Mouse (Mus musculus) adrenal gland, postnatal 10 days (tissue): ENCODE measurements around the gene Strn4. TPM values are rescaled to one million over a fixed set of nuclear protein-coding genes. Genes with fewer than 3 reads are reported as not detected.

Experiments
- DNase-seq: peaks from one replicate; pipeline ENCODE4 v3.0.0; 2021; ENCODE audit warnings: mixed read lengths
- total RNA-seq, 2 experiments: library from RNA; stranded (reverse); gene quantifications; 2 replicates each; pipeline ENCODE4 v1.2.3; 2021

The Strn4 gene
- total RNA-seq, 2 experiments from 2014 or later, result 63.8 to 72.8 TPM

GRCm38 (mm10) chr7:16841561-16842560 lies 26.2 kb downstream of the Strn4 start:
- DNase-seq, result no peak

DNA sequence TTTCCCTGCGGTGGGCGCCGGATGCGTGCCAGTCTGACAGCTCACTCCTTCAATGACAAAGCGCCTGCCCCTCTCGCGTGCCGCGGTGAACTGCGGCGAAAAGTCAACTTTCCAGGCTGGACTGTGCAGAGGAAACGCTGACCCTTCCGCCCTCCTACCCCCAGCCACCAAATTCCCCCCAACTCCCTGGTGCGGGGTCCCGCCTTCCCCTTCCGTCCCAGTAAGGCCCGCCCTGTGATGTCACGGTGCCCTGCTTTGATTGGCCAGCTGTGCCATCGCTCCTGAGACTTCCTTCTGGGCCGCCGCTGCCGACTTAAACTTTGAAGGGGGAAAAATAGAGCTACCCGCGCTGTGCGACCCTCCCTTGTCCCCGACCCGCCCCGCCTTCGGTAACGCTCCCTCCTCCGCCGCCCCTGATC lies 27.0 kb downstream of the Strn4 start, which contains the start of gene Prkd2:
TSS of gene Prkd2 (plus strand) at position 258 of the 419 bp plus-strand sequence.
- DNase-seq, result peak; percentile 95

DNA sequence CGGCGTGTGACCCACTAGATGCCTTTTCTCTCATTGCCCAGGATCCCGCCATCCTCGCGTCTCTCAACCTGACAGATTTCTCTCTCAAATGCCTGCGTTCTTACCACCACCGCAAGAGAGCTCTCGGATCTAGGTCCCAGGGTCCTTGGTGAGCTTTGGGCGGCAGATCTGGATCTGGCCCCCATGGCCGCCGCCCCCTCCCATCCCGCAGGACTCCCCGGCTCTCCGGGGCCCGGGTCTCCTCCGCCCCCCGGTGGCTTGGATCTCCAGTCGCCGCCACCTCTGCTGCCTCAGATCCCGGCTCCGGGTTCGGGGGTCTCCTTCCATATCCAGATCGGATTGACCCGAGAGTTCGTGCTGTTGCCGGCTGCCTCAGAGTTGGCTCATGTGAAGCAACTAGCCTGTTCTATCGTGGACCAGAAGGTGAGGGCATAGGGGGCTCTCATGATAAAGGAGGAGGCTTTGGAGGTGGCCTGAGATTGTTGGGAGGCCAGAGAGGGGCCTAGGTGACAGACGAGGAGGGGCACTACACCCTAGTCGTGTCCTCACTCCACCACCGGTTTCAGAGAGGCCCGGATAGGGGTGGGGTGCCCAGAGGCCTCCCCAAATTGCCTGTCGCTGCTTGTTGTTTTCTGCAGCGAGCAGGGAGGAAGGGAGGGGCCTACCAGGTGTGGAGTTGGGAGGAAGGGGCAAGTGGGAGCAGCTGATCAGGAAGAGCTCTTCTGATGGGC lies 27.9 kb downstream of the Strn4 start:
- peak; percentile 40 for DNase-seq

GRCm38 (mm10) chr7:16844696-16845071 lies 29.0 kb downstream of the Strn4 start:
- no peak for DNase-seq

DNA sequence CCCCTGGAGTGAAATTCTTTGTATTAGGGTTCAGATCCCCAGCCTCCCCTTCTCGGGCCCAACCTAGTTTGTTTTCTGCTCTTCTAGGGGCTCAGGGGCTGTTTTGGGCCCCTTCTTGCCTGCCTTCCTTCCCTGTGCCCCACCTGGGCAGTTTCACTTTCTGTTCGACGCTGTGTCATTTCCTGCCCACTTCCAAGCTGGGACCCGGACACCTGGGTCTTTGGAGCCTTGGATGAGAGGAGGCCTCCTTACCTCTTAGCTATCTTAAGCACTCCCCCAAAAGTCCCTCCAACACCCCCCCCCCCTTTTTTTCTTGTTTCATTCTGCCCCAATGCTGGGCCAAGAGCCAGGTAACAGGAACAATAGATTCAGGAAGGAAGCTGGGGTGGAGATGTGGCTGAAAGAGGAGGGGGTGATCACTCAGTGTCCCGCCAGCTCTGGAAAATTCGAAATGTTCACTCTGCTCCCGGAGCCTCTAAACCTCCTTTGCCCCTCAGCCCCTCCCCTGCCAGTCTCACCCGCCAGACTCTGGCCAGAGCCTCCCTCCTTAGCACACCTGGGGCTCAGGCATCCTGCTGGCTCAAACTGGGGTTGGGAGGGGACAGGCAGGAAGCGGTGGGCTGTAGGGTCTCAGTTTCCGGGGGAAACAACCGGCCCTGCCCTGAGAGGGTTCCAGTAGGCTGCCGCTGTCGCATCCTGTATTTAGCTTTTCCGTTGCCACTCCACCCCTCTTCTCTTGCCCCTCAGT lies 29.6 kb downstream of the Strn4 start:
- peak; percentile 34 for DNase-seq

DNA sequence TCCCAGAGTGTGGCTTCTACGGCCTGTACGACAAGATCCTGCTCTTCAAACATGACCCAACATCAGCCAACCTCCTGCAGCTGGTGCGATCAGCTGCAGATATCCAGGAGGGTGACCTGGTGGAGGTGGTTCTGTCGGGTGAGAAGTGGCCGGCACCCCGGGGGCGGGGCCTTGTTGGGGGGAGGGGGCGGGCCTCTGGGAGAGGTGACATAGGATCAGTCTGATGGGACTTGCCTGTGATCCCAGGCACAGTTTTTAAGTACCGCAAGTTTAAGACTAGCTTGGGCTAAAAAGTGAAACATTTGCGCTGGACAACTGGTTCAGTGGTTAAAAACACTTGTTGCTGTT lies 30.1 kb downstream of the Strn4 start:
- DNase-seq, result no peak

- no peak for DNase-seq
Observed at GRCm38 (mm10) chr7:16846775-16847174, 31.1 kb downstream of the Strn4 start.

DNA sequence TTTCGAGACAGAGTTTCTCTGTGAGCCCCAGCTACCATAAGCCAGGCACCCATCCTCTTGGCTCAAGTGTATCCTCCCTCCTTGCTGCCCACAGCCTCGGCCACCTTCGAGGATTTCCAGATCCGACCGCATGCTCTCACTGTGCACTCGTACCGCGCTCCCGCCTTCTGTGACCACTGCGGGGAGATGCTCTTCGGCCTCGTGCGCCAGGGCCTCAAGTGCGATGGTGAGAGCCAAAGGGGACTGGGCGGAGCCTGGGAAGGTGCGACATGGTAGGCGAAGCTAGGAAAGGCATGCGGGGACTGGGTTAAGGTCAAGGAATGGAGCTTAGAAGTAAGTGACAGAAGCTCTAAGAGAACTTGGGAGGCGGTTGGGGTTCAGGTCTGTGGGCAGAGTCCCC lies 31.8 kb downstream of the Strn4 start:
- DNase-seq, result no peak

DNA sequence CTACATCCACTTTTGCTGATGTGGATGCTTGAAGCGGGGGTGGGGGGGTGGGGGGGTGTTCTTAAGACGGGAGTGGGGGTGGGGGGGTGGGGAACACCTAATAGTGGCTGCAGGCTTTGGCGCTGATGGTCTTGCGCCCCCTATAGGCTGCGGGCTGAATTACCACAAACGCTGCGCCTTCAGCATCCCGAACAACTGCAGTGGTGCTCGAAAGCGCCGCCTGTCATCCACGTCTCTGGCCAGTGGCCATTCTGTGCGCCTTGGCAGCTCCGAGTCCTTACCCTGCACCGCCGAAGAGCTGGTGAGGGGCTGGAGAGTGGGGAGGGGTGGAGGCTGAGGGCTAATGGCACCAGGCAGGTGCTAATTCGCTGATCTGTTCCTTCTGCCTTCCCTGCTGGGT lies 32.9 kb downstream of the Strn4 start:
- peak; percentile 68 for DNase-seq

GRCm38 (mm10) chr7:16851636-16852035 lies 35.9 kb downstream of the Strn4 start:
- peak; percentile 59 for DNase-seq

DNA sequence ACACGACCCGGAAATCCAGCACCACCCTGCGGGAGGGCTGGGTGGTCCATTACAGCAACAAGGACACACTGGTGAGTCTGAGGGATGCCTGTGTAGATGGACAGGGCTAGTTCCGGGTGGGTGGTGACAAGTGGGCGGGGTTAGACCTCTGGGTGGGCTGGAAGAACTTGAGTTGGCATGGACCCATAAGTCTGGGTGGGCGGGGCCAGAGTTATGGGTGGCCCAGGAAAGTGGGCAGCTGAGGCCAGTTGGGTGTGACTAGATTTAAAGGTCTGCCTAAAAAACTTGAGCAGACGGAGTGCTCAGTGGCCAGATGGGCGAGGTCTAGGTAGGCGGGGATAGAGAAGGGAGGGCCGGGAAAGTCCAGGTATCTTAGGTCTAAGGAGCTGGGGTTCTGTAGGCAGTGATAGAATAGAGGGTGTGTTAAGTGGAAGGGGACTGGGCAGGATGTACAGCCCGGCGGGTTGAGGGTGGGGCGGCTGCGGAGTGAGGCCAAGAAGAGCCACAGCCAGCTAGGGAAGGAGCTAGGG lies 37.7 kb downstream of the Strn4 start:
- DNase-seq, result no peak

DNA sequence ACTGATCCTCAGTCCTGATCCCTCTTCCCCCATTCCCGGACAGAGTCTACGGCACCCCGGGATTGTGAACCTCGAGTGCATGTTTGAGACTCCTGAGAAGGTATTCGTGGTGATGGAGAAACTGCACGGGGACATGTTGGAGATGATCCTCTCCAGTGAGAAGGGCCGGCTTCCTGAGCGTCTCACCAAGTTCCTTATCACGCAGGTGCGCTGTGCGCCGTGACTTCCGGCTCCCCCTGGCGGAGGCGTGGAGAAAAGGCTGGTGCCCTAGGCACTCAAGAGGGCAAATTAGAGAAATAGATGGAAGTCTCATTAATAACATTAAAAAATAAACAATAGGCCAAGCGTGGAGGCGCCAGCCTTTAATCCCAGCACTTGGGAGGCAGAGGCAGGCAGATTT lies 42.6 kb downstream of the Strn4 start:
- DNase-seq, result peak; percentile 68

DNA sequence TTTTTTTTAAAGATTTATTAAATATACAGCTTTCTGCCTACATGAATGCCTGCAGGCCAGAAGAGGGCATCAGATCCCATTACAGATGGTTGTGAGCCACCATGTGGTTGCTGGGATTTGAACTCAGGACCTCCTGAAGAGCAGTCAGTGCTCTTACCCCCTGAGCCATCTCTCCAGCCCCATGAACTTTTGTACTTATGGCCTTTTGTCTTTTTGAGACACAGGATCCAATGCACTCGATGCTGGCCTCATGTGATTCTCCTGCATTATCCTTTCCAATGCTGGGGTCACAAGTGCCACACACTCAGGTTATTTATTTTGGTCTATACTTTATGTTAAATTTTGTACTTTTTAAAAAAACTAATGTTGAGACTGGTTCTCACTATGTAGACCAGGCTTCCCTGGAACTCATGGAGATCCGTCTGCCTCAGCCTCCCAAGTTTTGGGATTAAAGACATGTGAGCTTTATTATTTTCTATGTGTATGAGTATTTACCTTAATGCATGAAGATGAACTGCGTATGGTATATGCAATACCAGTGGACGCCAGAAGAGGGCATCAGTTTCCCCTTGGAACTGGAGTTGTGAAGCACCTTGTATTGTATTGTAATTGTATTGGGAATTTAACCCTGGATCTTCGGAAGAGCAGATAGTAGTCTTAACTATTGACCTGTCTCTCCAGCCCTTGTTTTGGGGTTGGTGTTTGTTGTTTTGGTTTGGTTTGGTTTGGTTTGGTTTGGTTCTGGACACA lies 44.4 kb downstream of the Strn4 start:
- DNase-seq, result peak; percentile 75

DNA sequence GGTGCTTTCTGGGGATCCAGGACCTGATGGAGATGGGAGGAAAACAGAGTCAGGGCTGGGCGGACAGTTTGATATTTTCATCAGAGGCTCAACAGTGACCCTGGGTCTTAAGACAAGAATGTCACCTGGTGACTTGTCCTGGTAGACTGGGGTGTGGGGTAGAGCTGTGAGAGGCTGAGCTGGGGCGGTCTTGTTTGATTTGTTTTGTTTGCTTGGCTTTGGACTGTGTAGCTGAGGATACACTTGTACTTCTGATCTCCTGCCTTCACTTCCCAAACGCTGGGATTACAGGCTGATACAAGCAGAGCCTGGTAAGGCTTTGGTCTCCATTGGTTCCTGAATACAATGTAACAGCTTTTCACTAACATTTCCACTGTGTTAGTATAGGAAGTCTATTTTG lies 51.8 kb downstream of the Strn4 start:
- no peak for DNase-seq

DNA sequence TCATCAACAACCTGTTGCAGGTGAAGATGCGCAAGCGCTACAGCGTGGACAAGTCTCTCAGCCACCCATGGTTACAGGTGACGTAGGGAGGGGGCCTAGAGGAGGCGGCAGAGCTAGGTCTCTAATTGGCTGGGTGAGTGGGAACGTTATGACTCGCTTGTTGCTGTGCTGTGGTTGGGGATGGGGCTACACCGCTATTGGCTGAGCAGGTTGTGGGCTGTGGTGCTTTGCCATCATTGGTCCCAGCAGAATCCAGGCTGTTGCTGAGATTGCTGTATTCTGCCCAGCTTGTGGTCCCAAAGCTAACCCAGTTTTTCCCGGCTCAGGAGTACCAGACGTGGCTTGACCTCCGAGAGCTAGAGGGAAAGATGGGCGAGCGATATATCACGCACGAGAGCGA lies 53.8 kb downstream of the Strn4 start:
- DNase-seq, result peak; percentile 62

DNA sequence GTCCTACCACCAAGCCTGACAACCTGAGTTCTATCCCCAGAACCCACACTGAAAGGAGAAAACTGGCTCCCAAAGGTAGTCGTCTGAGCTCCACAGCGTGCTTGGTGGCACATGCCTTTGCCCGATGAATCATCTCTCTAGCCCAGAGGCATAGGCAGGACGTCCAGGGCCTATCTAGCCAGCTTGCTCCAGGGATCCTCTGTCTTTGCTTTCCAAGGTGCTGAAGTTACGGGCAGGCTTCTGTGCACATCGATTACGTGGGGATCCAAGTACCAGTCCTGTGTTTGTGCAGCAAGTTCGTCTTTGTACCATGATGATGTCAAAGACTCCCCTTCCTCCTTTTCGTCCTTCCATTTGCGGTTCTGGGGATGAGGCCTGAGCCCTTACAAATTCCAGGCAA lies 55.9 kb downstream of the Strn4 start:
- DNase-seq, result no peak

- no peak for DNase-seq
Observed at GRCm38 (mm10) chr7:16872478-16872877, 56.8 kb downstream of the Strn4 start.

- no peak for DNase-seq
Observed at GRCm38 (mm10) chr7:16873392-16873791, 57.7 kb downstream of the Strn4 start.

DNA sequence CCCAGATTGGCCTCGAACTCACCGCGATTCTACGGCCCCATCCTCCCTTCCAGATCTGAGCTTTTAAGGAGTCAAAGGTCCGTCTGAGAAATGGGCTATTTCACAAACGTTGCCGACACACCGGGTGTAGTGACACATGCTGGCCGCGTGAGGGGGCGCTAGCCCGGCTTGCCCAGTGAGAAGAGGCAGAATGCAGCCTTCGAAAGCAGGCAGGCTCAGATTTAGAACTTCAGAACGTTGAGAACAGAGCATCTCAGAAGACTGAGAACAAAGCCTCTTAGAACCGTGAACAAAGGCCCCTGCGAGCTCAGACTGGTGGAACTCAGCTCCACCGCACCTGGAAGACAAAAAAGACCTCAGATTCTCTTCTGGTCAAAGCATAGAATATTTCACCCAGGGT lies 58.5 kb downstream of the Strn4 start:
- peak; percentile 87 for DNase-seq

DNA sequence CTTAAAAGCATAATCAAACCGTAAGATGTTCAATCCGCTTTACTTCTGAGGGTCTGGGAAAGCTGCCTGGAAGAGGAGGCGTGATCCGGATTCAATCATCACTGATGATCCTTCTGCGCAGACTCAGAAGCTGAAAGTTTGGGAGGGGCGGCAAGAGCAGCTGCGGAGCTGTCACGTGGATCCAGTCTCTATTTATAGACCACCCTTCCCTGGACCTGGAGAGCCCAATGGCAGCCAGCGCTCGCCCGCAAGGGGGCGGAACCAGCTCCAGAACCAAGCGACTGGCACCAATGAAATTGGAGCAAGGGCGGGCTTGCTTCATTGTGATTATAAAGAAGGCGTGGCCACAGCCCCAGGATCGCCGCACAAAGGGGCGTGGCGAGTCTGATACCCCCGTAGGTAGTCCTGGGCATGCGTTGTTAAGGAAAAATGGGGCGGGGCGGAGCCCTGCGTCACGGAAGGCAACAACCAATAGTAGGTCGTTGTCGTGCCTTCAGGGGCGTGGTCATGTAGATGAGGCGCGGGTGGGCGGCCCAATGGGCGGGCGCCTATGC lies 59.1 kb downstream of the Strn4 start:
- peak; percentile 99 for DNase-seq

GRCm38 (mm10) chr7:16875310-16875325 lies 59.4 kb downstream of the Strn4 start, which contains the start of gene Dact3:
Dact3 (plus strand) TSS chr7:16875317.
- DNase-seq, result no peak

- no peak for DNase-seq
Observed at GRCm38 (mm10) chr7:16875326-16875725, 59.6 kb downstream of the Strn4 start.
